Mouse (Mus musculus): ENCODE results near the gene Gm5294.

Gene Gm5294

DNA sequence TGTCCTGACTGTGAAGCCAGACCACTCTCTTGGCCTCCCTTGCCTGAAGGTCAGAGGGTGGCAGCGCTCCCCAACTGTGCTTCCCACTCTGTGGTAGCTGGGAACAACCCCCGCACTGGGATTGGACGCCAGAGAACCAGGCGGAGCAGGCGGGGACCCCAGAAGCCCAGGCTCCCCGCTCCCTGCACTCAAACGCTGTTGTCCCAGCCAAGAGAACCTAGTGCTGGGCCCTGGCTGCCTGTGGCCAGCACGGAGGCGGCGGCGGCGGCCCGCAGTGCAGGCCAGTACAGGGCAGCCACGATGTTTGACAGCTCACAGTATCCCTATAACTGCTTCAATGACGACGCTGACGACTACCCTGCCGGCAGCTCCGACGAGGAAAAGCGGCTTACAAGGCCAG, at the start of gene Gm5294:
TSS of gene Gm5294 (plus strand) at position 301 of the 400 bp plus-strand sequence.
- DNase-seq (ENCODE audit: low read depth, low spot score), result no peak

DNA sequence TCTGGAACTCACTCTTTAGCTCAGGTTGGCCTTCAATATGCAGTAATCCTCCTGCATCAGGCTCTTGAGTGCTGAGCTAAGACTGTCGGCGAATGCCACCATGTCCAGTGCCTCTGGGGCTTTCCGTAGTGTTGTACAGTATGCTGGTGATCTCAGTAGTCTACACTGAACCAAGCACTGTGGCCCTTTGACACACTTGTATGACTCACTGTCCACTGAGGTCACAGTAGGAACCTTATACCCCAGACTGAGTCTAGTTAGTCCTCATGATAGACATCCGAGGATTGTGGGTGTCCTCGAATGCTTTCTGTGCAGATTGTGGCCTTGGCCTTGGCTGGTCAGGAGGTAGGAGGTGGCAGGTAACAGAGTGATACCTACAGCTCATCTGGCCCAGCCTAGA, 44.8 kb upstream of the Gm5294 start:
- no peak for DNase-seq (ENCODE audit: low read depth, low spot score)

DNA sequence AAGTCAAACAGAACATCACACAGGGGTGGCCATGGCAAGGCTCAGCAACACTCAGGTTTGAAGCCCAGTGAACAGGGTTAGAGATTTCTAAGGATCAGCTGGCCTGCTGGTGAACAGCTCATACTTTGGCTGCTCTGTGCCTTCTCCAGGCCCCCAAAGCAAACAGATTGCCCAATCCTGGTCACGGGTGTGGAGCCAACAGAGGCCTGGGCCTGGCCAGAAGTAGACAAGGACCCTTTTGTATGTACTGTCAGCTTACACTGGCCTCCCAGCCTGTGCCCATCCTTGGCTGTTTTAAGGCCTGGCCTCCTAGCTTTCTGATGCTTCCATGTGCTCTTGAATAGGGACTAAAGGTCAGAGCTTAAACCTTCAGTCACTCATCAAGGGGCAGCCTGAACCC, 43.5 kb upstream of the Gm5294 start:
- DNase-seq (ENCODE audit: low read depth, low spot score), result no peak

DNA sequence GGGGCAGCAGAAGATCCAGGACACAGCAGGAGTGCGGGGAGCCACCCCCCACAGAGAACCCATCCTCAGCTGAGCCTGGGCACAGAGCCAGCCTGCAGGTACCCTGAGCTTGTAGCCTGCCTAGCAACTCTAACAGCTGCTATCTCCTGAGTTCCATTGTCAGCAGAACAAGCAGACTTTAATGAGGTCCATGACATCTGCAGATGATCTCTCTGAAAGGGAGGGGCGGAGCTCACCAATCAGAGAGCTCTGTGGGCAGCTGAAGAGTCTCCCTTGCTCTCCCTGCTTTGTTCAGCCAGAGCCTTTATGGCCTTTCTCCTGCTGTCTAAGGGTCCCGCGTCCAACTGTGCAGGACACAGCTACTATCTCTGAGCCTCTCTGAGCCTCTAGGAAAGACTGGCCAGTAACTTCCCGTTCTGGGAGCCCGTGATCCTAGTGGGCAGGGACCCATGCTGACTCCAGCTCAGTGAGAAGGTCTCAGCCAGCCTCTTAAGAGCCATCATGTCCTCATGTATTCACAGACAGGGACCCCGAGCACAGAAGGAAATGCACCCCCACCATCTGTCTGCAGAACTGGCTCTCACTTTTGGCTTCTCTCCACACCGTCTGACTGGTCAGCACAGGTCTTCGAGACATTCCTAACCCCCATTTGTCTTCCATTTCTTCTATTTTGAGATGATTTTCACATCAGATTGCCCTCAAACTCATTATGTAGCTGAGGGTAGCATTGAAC, 41.0 kb upstream of the Gm5294 start:
- no peak for DNase-seq (ENCODE audit: low read depth, low spot score)

DNA sequence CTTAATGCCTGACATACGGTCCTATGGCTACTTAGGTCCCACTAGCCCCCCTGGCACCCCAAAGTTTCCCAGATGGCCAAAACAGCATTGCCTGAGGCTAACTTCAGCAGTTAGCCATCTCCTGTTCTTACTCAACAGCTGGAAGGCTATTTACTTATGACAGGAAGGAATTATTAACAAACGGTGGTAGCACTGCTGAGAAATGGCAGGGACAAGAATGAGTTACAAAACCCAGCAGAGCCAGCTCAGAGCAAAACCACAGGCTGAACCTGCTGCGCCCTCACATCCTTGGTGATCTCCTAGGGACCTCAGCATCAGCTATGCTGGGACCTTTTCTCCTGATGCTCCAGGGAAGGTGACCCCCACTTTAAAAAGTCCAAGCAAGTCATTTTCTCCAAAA, 40.2 kb upstream of the Gm5294 start:
- no peak for DNase-seq (ENCODE audit: low read depth, low spot score)

DNA sequence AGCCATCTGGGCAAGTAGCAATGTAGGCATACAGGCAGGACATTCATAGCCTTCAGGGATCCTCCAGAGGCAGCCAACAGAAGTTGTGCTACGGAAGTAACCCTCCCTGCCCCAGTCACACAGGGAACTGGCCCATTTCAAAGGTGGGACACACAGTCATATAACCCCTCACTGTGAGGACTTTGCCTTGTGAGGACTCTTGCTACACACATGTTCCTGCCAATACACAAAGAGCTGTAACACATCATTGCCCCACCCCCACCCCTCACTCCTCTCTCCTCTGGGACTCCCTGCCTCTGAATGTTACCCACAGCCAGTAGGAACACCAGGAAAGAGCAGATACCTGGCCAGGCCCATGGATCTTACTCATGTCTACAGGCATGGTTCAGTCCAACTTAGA, 37.2 kb upstream of the Gm5294 start:
- no peak for DNase-seq (ENCODE audit: low read depth, low spot score)

DNA sequence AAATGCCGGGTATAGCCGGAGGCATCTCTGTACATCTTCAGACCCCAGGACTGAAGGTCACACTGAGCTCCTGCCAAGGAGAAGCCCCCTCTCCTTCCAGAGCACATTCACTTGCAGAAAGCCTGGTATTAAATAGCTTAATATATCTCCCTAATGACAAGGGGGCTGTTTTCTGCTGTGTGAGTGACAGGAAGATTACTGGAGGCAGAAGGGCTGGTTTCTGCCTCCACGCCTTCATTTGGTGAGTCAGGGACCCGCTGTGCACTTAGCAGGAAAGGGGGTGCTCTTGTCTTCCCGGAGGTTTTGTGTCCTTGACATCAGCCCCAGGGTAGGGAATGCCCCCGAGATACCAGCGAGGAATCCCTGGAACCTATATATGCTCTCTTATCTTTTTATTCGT, 36.7 kb upstream of the Gm5294 start:
- DNase-seq (ENCODE audit: low read depth, low spot score), result no peak

DNA sequence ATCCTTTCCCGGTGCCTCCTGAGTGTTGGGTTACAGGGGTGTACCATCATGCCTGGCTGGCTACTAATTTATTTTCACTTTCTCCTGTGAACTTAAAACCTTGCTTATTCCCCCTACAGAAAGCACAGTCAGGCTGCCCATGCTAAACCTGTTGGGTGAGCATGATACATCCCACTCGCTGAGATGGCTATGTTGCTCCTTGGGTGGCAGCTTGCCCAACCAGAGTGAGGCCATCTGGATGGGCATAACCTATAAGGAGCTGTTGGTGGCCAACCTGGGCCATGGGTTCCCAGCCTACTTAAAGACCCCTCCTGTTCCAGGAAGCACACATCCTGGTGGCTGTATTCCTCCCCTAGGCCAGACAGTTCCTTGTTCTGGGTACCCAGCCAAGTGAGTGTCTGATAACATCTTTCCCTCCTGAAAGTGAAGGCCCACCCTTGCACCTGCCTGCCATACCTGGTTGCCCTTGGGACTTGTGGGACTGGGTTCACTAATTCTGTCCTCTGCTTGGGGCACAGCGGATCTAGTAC, 33.8 kb upstream of the Gm5294 start:
- DNase-seq (ENCODE audit: low read depth, low spot score), result no peak

DNA sequence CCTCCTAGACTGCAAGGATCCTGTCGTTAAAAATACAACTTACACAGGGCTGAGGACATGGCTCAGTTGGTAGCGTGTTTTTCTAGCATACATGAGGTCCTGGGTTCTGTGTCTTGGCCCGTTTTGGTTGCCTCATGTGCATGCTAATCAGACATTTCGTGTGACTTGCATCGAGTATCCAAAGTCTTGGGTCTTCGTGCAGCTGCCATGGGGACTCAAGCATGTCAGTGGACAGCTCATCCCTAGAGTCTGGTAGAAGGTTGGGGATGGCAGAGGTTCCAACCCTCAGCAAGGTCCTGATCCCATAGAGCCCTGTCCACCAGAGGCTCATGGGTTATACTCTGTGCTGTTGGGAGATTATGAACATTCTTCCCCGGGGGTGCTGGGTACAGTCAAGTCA, 32.2 kb upstream of the Gm5294 start:
- DNase-seq (ENCODE audit: low read depth, low spot score), result no peak

DNA sequence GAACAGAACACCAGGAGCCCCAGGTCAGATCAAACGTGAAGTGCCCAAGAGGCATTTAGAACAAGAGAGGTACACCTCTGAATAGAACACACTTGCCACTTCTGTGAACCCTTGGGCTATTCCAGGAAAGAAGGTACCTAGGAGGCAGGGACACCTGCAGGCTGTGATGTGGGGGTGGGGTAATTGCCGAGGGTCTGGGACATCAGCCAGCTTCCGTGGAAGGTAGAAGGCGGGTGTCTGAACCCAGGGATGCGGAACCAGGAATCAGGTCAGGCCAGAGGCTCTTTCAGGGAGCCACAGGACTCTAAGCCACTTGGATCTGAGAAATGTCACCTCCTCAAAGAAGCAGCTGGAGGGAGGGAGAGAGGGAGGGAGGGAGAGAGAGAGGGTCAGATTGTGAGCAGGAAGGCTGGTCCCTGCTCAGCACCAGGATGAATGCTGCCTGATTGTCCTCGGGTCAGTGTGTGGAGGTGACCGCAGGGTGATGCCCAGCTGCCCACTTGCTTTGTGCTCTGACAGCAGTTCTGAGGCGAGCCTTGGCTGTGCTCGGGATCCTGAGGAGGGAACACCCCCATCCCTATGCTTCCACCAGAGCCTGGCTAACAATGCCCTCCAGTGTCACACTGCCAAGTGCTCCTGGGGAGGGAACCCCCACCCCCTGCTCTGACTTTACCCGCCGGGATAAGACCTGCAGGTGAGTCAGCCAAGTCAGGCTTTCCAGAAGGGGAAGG, 31.2 kb upstream of the Gm5294 start:
- DNase-seq (ENCODE audit: low read depth, low spot score), result no peak

DNA sequence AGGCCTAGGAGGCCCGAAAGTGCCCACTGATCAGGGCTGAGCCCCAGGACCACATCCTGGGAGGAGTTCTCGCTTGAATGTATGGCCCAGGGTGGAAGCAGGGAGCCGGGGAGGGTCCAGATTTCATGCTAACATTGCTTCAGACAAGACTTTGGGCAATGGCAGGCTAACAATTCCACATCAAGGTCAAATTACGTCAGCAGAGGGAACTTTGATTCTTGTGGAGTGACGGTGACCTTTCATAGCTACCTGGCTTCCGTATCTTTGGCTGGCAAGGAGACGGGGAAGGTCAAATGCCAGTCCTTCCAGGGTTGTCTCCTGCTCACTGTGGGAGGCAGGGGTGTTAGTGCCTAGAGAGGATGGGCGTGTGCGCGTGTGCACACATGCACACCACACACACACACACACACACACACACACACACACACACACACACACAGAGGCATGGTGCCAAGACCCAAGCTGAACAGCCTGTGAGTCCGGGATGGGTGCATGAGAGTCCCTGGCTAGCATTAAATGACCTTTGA, 28.9 kb upstream of the Gm5294 start:
- no peak for DNase-seq (ENCODE audit: low read depth, low spot score)

DNA sequence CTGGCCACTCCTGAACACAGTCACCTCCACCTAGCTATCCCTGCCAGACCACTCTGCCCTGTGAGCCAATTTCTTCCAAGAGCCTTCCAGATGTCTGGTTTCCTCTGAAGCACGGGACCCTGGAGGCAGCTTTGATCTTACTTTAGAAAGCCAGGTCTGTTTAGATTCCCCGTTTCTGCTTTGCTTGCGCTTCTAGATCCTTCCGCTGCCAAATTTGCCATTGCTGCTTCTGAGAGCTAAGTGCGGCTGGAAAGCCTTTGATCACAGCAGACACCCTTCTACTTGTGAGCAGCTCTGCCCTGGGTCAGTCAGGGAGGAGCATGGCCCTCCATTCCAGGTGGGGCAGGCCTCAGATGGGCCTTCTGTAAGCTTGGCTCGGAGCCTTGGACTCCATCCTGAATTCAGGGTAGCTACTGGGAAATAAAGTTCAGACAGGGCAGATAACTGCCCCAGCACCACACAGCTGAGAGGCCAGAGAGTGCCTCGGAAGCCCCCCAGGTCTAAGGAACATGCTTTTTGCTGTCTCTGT, 18.2 kb upstream of the Gm5294 start:
- DNase-seq (ENCODE audit: low read depth, low spot score), result no peak

DNA sequence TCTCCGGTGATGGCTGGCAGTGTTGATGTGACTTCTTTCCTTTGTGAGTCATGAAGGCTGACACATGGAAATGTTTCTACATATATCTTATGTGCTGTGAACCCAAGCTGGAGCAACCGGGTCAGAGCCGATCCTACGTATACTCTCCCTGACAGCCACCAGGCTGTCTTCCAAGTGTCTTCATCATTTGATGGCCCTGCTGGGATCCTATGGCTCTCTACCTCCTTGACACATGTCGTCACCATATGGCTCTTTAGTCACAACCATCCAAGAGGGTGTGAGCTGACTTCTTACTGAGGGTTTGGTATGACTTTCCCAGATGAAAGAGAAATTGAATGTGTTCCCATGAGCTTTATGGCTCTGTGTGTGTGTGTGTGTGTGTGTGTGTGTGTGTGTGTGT, 15.6 kb upstream of the Gm5294 start:
- no peak for DNase-seq (ENCODE audit: low read depth, low spot score)

DNA sequence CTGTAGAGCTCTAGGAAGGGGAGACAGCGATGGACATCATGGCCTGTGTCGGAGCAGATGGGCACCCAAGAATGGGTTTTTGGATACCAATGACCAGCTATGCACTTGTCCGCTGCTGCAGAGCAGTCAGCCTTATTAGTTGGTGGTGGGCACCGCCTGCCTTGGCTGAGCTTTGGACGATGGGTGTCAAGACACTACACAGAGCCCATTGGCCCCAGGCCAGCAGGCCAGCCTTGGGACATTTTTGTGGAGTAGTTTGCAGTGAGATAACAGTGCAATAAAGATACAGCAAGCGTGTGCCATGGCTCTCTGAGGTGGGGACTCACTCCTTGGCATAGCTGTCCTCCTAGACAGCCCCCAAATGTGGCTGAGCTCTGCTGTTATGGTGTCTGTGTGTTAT, 10.1 kb upstream of the Gm5294 start:
- no peak for DNase-seq (ENCODE audit: low read depth, low spot score)

DNA sequence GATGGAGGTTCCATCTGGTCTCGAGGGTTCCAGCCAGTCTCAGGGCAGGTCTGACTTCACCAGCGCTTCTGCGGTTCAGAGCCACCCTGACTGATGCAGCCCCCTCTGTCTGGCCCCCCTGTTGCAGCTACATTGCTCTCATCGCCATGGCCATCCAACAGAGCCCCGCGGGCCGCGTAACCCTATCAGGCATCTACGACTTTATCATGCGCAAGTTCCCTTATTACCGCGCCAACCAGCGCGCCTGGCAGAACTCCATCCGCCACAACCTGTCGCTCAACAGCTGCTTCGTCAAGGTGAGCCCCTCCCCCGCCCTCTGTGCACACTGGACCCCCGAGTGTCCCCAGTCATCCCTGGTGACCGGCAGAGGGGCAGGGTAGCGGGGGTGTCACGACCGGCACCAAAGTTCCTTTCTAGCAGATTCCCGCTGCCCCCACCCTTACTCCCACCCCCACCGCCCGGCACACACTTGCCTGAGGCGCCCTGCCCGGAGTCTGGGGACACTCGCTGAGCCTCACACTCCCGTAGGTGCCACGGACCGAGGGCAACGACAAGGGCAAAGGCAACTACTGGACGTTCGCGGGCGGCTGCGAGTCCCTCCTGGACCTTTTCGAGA, 945 bp downstream of the Gm5294 start:
- no peak for DNase-seq (ENCODE audit: low read depth, low spot score)

DNA sequence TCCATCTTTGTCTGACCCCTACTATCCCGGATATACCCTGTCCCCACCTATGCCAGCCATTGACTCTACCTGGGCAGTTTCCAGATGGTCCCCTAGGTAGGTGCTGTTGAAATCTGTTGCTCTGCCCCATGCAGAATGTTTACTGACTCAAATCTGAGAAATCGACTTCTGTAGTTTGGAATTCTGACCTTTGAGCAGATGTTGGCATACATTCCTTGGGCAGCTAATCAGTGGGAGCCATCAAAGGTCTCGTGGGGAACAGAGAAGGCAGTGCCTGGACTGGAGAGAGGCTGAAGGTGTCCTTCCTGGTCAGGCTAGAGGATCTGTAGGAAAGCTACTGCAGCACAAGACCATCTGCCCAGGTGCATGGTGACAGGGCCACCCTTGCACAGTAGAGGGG, 5.2 kb downstream of the Gm5294 start:
- no peak for DNase-seq (ENCODE audit: low read depth, low spot score)

DNA sequence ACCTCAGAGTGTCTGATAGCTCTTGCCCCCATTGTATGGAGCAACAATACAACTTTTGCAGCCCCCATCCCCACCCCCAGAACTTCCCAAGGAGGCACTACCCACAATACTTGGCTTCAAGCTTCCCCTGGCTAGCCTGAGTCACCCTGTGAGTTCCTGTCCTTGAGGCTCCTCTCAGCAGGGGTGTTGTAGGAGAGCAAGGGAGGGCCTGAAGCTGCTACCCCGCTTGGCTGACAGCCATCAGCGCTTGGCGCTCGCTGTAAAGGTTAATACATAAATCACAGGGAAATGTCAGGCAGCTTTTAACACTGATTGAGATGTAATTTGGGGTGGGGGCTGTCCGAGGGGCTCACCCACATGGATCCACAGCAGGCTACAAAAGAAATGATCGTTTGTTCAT, 13.5 kb downstream of the Gm5294 start:
- DNase-seq (ENCODE audit: low read depth, low spot score), result no peak

DNA sequence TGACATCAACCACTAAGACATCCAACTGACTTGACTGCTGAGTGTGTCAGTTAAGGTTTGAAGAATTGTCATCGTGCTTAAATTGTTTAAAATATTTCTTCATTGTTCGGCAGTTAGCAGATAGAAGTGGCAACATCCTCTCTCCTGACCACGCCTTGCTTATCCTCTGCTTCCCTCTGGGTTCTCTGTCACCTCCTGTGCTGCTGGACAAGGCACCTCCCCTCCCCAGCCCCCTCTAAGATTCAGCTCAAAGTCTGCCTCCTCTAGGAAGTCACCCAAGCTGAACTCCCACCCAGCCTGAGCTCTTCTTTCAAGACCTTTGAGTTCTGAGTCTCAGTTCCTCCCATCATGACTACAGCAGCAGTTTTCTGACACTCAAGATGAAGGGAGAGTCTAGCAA, 15.0 kb downstream of the Gm5294 start:
- DNase-seq (ENCODE audit: low read depth, low spot score), result no peak

DNA sequence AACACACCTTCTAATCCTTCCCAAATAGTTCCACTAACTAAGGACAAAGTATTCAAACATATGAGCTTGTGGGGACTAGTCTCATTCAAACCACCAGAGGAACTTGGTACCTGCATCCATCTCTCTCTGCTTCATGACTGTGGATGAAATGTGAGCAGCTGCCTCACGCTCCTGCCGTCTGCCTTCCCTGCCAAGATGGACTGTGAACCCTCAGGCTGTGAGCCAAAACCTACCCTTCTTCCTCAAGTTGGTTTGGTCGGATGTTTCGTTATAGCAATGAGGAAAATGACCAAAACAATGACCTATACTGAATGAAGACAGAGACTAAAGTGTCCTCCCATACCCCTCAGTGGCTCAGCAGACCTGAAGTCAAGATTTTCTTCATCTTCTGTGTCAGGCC, 21.1 kb downstream of the Gm5294 start:
- DNase-seq (ENCODE audit: low read depth, low spot score), result no peak

DNA sequence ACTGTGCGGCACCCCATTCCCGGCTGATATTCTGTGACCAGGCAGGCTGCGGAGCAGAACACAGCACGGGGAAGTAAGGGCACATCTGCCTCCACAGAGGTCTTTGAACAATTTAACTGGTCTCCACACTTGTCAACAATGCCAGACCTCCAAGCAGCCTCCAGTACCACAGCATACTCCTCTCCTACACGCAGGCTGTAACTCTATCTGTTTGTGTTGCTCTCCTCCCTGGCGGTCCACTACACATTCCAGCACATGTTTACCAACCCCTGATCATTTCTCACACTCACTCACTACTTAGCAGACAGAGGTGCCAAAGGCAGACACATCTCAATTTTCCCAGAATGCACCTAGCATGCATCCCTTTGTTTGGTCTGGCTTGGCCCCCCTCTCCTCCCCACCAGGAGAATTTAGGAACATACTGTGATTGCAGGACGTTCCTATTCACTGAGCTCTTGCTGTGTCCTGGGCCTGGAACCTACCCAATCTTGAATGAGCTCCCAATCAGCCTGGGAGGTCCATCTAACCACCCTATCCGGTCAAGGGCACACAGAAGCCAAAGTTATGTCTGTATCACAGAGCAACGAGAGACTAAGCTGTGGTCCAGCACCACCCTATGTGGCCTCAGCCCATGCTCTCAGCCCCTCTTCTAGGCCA, 23.4 kb downstream of the Gm5294 start:
- no peak for DNase-seq (ENCODE audit: low read depth, low spot score)

DNA sequence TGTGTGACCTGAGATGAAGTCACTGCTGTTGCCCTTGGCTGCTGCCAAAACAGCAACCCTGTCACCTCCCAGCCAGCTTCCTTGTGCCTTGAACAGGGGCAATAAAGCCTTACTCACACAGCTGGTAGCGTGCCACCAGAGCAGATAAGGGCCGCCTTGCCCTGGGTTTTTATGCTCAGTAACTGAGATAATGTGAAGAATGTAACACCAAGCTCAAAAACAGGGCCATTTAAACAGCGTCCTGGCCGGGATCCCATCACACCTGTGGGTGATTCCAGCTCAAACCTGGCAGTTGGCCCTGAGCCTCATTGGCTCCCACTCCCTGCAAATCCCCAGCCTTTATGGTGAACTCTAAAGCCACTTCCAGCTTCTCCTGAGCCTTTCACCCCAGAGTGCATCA, 26.6 kb downstream of the Gm5294 start:
- DNase-seq (ENCODE audit: low read depth, low spot score), result no peak

DNA sequence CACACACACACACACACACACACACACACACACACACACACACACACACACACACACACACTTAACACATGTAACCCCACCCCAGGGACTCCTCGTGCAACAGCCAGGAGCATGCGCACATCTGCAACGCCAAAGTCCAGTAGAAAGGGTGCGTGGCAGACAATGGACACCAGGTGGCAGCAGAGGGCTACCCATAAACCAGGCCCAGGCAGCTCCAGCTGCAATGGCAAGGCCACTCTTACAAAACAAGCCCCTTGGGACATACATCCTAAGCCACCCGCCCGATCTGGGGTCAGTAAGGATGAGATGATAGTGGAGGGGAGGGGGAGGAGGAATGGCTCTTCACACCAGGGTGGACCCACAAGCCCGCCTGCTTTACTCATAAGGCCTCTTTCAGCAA, 28.2 kb downstream of the Gm5294 start:
- peak; percentile 83 for DNase-seq (ENCODE audit: low read depth, low spot score)

Measured in skeletal muscle tissue, adult 2 months (tissue).